Mouse (Mus musculus): ENCODE measurements around the gene Olfm3. TPM values are rescaled to one million over a fixed set of nuclear protein-coding genes. Genes with fewer than 3 reads are reported as not detected.

The Olfm3 gene
- total RNA-seq, 4 experiments from 2014 or later: 35.3 to 46.7 (median 41.3) TPM

GRCm38 (mm10) chr3:115080428-115081181 lies 176.7 kb downstream of the Olfm3 start:
- no peak for DNase-seq (ENCODE audit: low spot score in 2 of 2)

- DNase-seq (ENCODE audit: low spot score in 2 of 2): no peak
Measured at GRCm38 (mm10) chr3:115081371-115081770, 177.5 kb downstream of the Olfm3 start.

- DNase-seq (ENCODE audit: low spot score in 2 of 2): no peak
Measured at GRCm38 (mm10) chr3:115082947-115083346, 179.1 kb downstream of the Olfm3 start.

GRCm38 (mm10) chr3:115088281-115088680 lies 184.4 kb downstream of the Olfm3 start:
- no peak for DNase-seq (ENCODE audit: low spot score in 2 of 2)

- no peak for DNase-seq (ENCODE audit: low spot score in 2 of 2)
Measured at GRCm38 (mm10) chr3:115090670-115091069, 186.8 kb downstream of the Olfm3 start.

GRCm38 (mm10) chr3:115095496-115095895 lies 191.6 kb downstream of the Olfm3 start:
- DNase-seq (ENCODE audit: low spot score in 2 of 2): no peak

- no peak for DNase-seq (ENCODE audit: low spot score in 2 of 2)
Measured at GRCm38 (mm10) chr3:115099590-115099989, 195.7 kb downstream of the Olfm3 start.

GRCm38 (mm10) chr3:115104155-115104801 lies 200.4 kb downstream of the Olfm3 start:
- DNase-seq (ENCODE audit: low spot score in 2 of 2): no peak

- no peak for DNase-seq (ENCODE audit: low spot score in 2 of 2)
Measured at GRCm38 (mm10) chr3:115104802-115105493, 201.1 kb downstream of the Olfm3 start.

- DNase-seq (ENCODE audit: low spot score in 2 of 2): no peak
Measured at GRCm38 (mm10) chr3:115145722-115146121, 241.8 kb downstream of the Olfm3 start.

GRCm38 (mm10) chr3:115146244-115146643 lies 242.4 kb downstream of the Olfm3 start:
- no peak for DNase-seq (ENCODE audit: low spot score in 2 of 2)

- DNase-seq (ENCODE audit: low spot score in 2 of 2): no peak
Measured at GRCm38 (mm10) chr3:115158903-115159473, 255.1 kb downstream of the Olfm3 start.

- DNase-seq (ENCODE audit: low spot score in 2 of 2): no peak
Measured at GRCm38 (mm10) chr3:115174625-115175024, 270.7 kb downstream of the Olfm3 start.

Data from left cerebral cortex, adult 8-10 months (tissue).